Mouse (Mus musculus) E14TG2a.4 (cell line): ENCODE results near the gene Gsdma.
"Not testable (repeated sequence)": the region's sequence is repeated elsewhere in the genome, so short reads cannot be mapped to it uniquely, and the experiment has no call there.

ENCODE experiments used
- CTCF ChIP-seq: conservative IDR thresholded peaks from 2 replicates; pipeline ENCODE4 v1.5.1; 2014; ENCODE audit warnings: low read length
- POU5F1 ChIP-seq: IDR thresholded peaks from 2 replicates; pipeline ENCODE4 v1.6.1; 2014; ENCODE audit warnings: low read length, borderline replicate concordance

GRCm38 (mm10) chr11:98655076-98655475 lies 9.1 kb upstream of the Gsdma start:
- TF ChIP-seq CTCF, result peak; percentile 54
- TF ChIP-seq POU5F1, result not testable (repeated sequence)
